Mouse (Mus musculus) liver, adult (tissue): Measurements from ENCODE around the gene Olfr267.

Source experiments
- GATA4 ChIP-seq: IDR thresholded peaks from 2 replicates; pipeline ENCODE4 v1.6.1; 2014; ENCODE audit warnings: mild to moderate bottlenecking, low read length; ENCODE audit not compliant: insufficient replicate concordance

The Olfr267 gene

GRCm38 (mm10) chr4:58787616-58788015, at the start of gene Olfr267:
TSS of gene Olfr267 (minus strand) at chr4:58787716.
- TF ChIP-seq GATA4 = no peak

- no peak for TF ChIP-seq GATA4
Measured at GRCm38 (mm10) chr4:58832908-58833307, 45.4 kb upstream of the Olfr267 start.

DNA sequence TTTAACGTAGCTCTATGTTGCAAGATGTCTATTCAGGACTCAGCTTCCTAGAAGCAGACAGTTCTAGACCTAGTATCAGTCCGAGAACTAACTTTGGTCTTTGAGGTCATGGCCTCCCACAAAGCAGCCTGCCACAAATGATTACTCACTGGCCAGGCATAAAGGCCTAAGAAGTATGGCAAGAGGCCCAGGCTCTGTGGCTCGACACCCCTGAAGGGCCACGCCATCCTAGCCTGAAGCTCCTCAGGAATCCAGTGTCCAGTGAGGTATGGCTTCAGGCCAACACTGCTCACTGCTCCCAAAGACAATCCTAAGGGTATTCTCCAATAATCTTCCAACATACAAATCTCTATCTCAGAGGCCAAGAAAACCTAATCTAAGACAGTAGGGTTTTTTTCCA, 38.4 kb upstream of the Olfr267 start:
- no peak for TF ChIP-seq GATA4

DNA sequence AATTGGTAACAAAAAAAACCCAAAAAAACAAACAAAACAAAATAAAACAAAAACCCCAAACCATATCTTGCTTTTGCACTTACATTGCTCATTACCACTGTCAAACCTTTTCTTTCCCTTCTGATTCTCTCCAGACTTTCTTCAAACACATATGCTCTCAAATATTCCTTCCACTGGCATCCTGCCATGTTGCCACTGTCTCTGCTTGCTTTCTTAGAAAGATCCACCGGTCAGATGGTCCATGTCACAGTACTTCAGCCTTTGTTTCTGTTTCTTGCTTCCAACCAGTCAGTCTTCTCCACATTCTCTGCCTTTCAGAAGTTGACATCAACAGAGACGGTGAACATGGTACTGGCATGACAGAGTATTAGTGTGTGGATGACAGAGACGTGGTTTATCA, 857 bp downstream of the Olfr267 start:
- TF ChIP-seq GATA4 = no peak

DNA sequence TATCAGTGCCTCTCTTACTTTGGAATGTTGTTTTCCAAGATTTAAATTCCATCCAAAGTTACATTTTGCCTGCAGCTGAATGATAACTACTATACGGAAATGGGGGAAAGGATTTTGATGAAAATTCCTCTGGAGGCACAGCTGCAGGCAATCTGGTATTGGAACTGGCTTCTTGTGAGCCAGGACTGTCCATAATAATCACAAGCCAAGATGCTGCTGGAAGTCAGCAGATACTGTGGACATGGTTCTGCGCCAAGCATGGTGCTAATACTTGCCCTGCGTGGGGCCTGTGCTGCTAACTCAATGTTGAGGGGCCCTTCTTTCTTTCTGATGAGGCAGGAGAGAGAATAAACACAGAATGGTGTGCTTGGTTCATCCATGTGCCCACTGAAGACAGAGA, 24.1 kb downstream of the Olfr267 start:
- TF ChIP-seq GATA4 = no peak

- no peak for TF ChIP-seq GATA4
Measured at GRCm38 (mm10) chr4:58749510-58749909, 38.0 kb downstream of the Olfr267 start.

- TF ChIP-seq GATA4 = no peak
Measured at GRCm38 (mm10) chr4:58749101-58749500, 38.4 kb downstream of the Olfr267 start.

- no peak for TF ChIP-seq GATA4
Measured at GRCm38 (mm10) chr4:58745583-58746222, 41.8 kb downstream of the Olfr267 start.

DNA sequence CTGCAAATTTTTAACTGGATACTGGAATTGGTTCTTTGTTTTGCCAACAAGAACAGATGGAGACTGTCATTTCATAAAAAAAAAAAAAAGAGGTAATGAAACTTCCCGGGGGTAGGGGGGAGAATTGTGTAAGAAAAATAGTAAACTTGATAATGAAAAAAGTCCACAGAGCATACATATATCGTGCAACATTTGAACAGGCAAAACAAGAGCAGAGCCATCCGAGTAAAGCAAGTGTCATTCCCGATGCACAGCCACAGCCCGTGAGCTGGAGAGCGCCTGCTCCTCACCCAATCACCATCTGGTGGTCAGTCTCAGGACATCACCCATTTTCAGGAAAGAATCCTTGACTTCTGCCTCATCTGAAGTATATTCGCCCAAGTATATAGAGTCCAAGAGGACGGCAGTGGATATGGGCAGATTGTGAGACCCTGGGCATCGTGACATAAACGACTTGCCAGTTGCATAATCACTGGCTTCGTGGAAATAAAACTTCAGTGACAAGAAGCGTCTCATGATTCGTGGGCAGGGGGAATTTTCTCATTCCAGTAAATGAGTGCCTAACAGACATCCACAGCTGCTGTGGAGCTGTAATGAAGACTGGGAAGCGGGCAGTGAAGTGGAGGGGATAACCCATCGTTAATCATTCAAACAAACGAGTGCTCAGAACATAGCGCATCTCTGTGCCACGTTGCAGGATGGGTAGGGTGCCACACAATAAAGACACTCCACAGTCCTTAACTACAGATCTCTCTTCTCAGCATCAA, 50.5 kb downstream of the Olfr267 start:
- TF ChIP-seq GATA4 = no peak
